Mouse (Mus musculus): Measurements from ENCODE around the gene Olfr191.
"Not testable (repeated sequence)": the region's sequence is repeated elsewhere in the genome, so short reads cannot be mapped to it uniquely, and the experiment has no call there.

The Olfr191 gene

GRCm38 (mm10) chr16:59089722-59090121 is at the start of gene Olfr191:
Olfr191 (minus strand) TSS chr16:59089822.
- DNase-seq (ENCODE audit: low spot score in 2 of 2): not testable (repeated sequence)

GRCm38 (mm10) chr16:59130740-59131139 is 41.1 kb upstream of the Olfr191 start:
- no peak for DNase-seq (ENCODE audit: low spot score in 2 of 2)

GRCm38 (mm10) chr16:59120969-59121368 is 31.3 kb upstream of the Olfr191 start, which contains the start of gene Olfr194:
Olfr194 (minus strand) TSS chr16:59121069.
- DNase-seq (ENCODE audit: low spot score in 2 of 2): no peak

DNA sequence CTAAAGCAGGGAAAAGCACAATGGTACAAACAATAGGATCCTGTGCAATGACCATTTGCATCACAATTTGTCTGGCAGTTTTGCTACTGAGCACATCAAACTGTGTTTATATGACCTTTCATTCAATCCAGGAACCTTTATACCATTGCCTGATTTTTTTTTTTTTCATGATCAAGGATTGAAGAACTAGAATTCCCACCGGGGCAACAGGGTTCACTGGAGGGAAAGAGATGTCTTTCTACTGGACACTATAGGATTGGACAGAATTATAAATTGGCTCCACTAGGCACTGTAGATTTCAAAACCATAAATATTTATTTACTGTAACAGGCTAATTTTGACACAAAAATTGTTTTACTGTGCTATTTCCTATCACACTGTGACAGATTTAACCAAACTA is 22.2 kb upstream of the Olfr191 start, which contains the start of gene Olfr193:
Olfr193 (minus strand) TSS at position 101 of the 400 bp plus-strand sequence.
- no peak for DNase-seq (ENCODE audit: low spot score in 2 of 2)

- DNase-seq (ENCODE audit: low spot score in 2 of 2): not testable (repeated sequence)
Measured at GRCm38 (mm10) chr16:59108522-59108921, 18.9 kb upstream of the Olfr191 start.

DNA sequence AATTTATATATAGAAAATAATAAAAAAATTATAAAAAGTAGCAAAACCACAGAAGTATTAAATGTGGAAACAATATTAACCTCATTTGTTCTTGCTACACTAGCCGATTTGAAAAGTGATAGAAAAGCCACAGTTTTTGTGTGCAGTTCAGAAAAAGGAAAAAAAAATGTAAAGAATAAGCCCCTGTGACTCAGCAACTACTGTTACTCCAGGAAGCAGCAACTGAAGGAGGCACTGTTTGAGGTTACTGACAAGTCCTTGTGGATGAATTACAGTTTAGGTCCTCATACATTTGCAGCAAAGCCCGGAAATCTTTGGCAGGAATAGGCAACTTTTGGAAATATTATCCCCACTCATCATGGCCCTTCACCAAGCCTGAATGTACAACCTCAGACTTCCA is 15.7 kb upstream of the Olfr191 start:
- DNase-seq (ENCODE audit: low spot score in 2 of 2): no peak

- not testable (repeated sequence) for DNase-seq (ENCODE audit: low spot score in 2 of 2)
Measured at GRCm38 (mm10) chr16:59081113-59081512, 8.5 kb downstream of the Olfr191 start.

GRCm38 (mm10) chr16:59077905-59078304 is 11.7 kb downstream of the Olfr191 start, which contains the start of gene Olfr190:
Olfr190 (minus strand) TSS chr16:59078005.
- no peak for DNase-seq (ENCODE audit: low spot score in 2 of 2)

DNA sequence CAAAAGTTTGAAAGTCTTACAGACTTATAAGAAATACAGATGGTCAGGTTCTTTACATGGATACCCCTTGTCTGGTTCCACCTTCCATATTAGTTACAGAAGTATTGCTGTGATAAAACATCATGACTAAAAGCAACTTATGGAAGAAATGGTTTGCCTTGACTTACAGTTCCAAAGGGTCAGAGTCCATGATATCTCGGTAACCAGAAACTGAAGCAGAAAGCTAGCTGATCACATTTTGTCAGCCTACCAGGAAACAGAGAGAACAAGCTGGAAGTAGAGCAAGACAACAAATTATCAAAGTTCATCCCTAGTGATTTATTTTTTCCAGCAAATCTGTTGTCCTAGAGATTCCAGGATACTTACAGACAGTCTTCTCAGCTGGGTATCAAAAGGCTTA is 16.1 kb downstream of the Olfr191 start:
- DNase-seq (ENCODE audit: low spot score in 2 of 2): no peak

GRCm38 (mm10) chr16:59071755-59072154 is 17.9 kb downstream of the Olfr191 start:
- no peak for DNase-seq (ENCODE audit: low spot score in 2 of 2)

- not testable (repeated sequence) for DNase-seq (ENCODE audit: low spot score in 2 of 2)
Measured at GRCm38 (mm10) chr16:59062411-59062810, 27.2 kb downstream of the Olfr191 start.

DNA sequence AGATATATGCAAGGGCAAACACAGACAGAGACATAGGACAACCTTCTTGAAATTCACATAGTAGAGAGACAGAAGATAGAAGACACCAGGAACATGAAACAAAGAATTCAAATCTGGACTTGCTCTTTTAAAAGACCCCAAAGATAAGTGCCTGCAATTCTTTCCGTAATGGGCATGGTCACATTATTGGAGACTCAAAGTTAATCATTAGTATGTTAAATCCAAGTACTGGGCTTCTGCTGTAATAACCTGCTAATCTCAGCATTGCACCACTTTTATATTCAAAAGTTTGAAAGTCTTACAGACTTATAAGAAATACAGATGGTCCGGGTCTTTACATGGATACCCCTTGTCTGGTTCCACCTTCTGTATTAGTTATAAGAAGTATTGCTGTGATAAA is 40.3 kb downstream of the Olfr191 start:
- not testable (repeated sequence) for DNase-seq (ENCODE audit: low spot score in 2 of 2)

GRCm38 (mm10) chr16:59048860-59049259 is 40.8 kb downstream of the Olfr191 start:
- DNase-seq (ENCODE audit: low spot score in 2 of 2): no peak

DNA sequence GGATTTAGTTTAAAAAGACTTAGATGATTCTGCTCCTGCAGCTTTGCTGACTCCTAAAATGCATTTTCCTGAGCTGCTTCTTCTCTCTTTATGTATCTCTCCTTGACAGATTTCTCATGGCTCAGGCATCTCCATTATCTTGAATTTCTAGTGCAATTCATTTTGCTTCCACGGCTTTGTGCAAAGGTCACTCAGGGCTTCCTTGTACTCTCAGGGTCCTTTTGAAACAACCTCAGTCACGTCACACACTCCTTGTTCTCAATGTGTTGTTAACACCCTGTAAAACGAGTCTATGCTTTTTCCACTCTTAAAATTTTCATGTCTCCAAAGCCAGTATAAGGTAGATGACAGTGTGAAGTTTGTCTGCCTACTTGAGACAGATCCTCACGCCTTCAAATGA is 42.0 kb downstream of the Olfr191 start:
- no peak for DNase-seq (ENCODE audit: low spot score in 2 of 2)

DNA sequence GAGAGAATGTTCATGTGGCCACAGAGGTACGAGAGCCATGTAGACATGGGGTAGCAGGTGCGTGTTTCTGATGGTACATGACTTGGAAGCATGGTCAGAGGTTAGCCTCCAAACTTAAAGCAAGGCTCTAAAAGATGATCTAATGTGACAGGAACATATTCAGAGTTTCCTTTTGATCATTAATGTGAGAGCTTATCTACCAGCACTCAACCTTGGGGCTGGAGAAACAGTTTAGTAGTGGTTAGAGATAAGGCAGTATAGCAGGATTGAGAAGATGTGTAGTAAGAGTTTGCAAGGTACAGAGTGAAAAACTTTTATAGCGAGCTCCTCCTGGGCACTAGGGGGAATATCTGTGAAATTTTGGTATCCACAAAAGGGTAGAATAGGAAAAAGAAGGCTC is 43.8 kb downstream of the Olfr191 start:
- no peak for DNase-seq (ENCODE audit: low spot score in 2 of 2)

- no peak for DNase-seq (ENCODE audit: low spot score in 2 of 2)
Measured at GRCm38 (mm10) chr16:59039710-59040109, 49.9 kb downstream of the Olfr191 start, which contains the start of gene Olfr187. Olfr187 (minus strand) TSS chr16:59039767.
